Mouse (Mus musculus) MEL (cell line): Measurements from ENCODE around the gene Cd52. TPM values are rescaled to one million over a fixed set of nuclear protein-coding genes. Genes with fewer than 3 reads are reported as not detected.

Experiments
- DNase-seq: peaks from one replicate; pipeline ENCODE4 v3.0.0; 2011; ENCODE audit warnings: low read depth, low spot score
- H3K27ac ChIP-seq: 2 replicates; pipeline ENCODE4 v1.5.1; 2012; ENCODE audit warnings: low read depth, mild to moderate bottlenecking, control low read depth, low read length, moderate library complexity; ENCODE audit not compliant: control insufficient read depth
- H3K27me3 ChIP-seq, 2 experiments: fragments of 150-350 bp in 1 of 2; sonication (generic) in 1 of 2; 2 replicates each; pipeline ENCODE4 v1.6.1; 2012; ENCODE audit warnings: low read length in 2 of 2, mild to moderate bottlenecking in 2 of 2, improper control_type of control experiment in 1 of 2, moderate library complexity in 1 of 2; ENCODE audit not compliant: insufficient read depth in 2 of 2, control insufficient read depth in 1 of 2
- H3K36me3 ChIP-seq, 2 experiments: 2 replicates each; pipeline ENCODE4 v1.6.1; 2012 to 2014; ENCODE audit warnings: low read length in 2 of 2, improper control_type of control experiment in 1 of 2, inconsistent platforms in 1 of 2, mild to moderate bottlenecking in 1 of 2; ENCODE audit not compliant: insufficient read depth in 2 of 2, control insufficient read depth in 1 of 2
- H3K4me1 ChIP-seq, 2 experiments: fragments of 150-350 bp in 1 of 2; sonication (generic) in 1 of 2; 2 replicates each; pipeline ENCODE4 v1.6.1; 2012; ENCODE audit warnings: low read length in 2 of 2, improper control_type of control experiment in 1 of 2, mild to moderate bottlenecking in 1 of 2; ENCODE audit not compliant: insufficient read depth in 2 of 2, control insufficient read depth in 1 of 2
- H3K4me3 ChIP-seq, 2 experiments: fragments of 150-350 bp in 1 of 2; sonication (generic) in 1 of 2; 2 replicates each; pipeline ENCODE4 v1.5.1; 2012; ENCODE audit warnings: low read depth in 2 of 2, low read length in 2 of 2, mild to moderate bottlenecking in 2 of 2, moderate library complexity in 2 of 2, control low read depth in 1 of 2, improper control_type of control experiment in 1 of 2; ENCODE audit not compliant: control insufficient read depth in 1 of 2, insufficient read depth in 1 of 2
- H3K79me2 ChIP-seq: 2 replicates; pipeline ENCODE4 v1.6.1; 2012; ENCODE audit warnings: mild to moderate bottlenecking, low read length, moderate library complexity; ENCODE audit not compliant: control insufficient read depth, poor library complexity, insufficient read depth
- H3K9ac ChIP-seq: 2 replicates; pipeline ENCODE4 v1.6.1; 2012; ENCODE audit warnings: low read depth, mild to moderate bottlenecking, control low read depth, low read length, moderate library complexity; ENCODE audit not compliant: control insufficient read depth, poor library complexity, severe bottlenecking
- H3K9me3 ChIP-seq: fragments of 150-350 bp; sonication (generic); replicated peaks from 2 replicates; pipeline ENCODE4 v1.6.1; 2012; ENCODE audit warnings: mild to moderate bottlenecking, low read length, improper control_type of control experiment, moderate library complexity; ENCODE audit not compliant: insufficient read depth
- BHLHE40 ChIP-seq: IDR thresholded peaks from 2 replicates; pipeline ENCODE4 v1.6.1; 2012; ENCODE audit warnings: low read depth, mild to moderate bottlenecking, inconsistent platforms, low read length, improper control_type of control experiment, borderline replicate concordance
- CHD2 ChIP-seq: IDR thresholded peaks from 2 replicates; pipeline ENCODE4 v1.6.1; 2011; ENCODE audit warnings: low read length, improper control_type of control experiment
- CTCF ChIP-seq, 3 experiments: IDR thresholded peaks in 2 of 3; conservative IDR thresholded peaks in 1 of 3; 2 replicates each; pipeline ENCODE4 v1.5.1; 2011 to 2012; ENCODE audit warnings: low read length in 3 of 3, low read depth in 2 of 3, mild to moderate bottlenecking in 2 of 3, improper control_type of control experiment in 1 of 3, inconsistent platforms in 1 of 3, mixed read lengths in 1 of 3, moderate library complexity in 1 of 3; ENCODE audit not compliant: control insufficient read depth in 1 of 3, insufficient read depth in 1 of 3, poor library complexity in 1 of 3, severe bottlenecking in 1 of 3
- ELF1 ChIP-seq: IDR thresholded peaks from 2 replicates; pipeline ENCODE4 v1.6.1; 2014; ENCODE audit warnings: low read depth, mild to moderate bottlenecking, inconsistent platforms, low read length, improper control_type of control experiment, moderate library complexity
- ETS1 ChIP-seq: IDR thresholded peaks from 2 replicates; pipeline ENCODE4 v1.6.1; 2012; ENCODE audit warnings: low read depth, mild to moderate bottlenecking, inconsistent platforms, low read length, improper control_type of control experiment, moderate library complexity
- HCFC1 ChIP-seq: IDR thresholded peaks from 2 replicates; pipeline ENCODE4 v1.6.1; 2012; ENCODE audit warnings: low read depth, mild to moderate bottlenecking, inconsistent platforms, low read length, improper control_type of control experiment, moderate library complexity
- JUND ChIP-seq: IDR thresholded peaks from 2 replicates; pipeline ENCODE4 v1.6.1; 2011; ENCODE audit warnings: low read depth, mild to moderate bottlenecking, improper control_type of control experiment, low read length
- KAT2A ChIP-seq: conservative IDR thresholded peaks from 2 replicates; pipeline ENCODE4 v1.6.1; 2012; ENCODE audit warnings: low read depth, low read length, improper control_type of control experiment, inconsistent platforms
- MAX ChIP-seq: IDR thresholded peaks from 2 replicates; pipeline ENCODE4 v1.6.1; 2011; ENCODE audit warnings: low read length, improper control_type of control experiment
- MEF2A ChIP-seq: IDR thresholded peaks from 2 replicates; pipeline ENCODE4 v1.6.1; 2014; ENCODE audit warnings: low read depth, mild to moderate bottlenecking, inconsistent platforms, low read length, improper control_type of control experiment; ENCODE audit not compliant: poor library complexity, insufficient replicate concordance, severe bottlenecking; ENCODE audit errors: extremely low read depth
- MYB ChIP-seq: IDR thresholded peaks from 2 replicates; pipeline ENCODE4 v1.6.1; 2011; ENCODE audit warnings: mild to moderate bottlenecking, low read depth, low read length, improper control_type of control experiment
- MYC ChIP-seq: IDR thresholded peaks from 2 replicates; pipeline ENCODE4 v1.6.1; 2011; ENCODE audit warnings: low read depth, mild to moderate bottlenecking, low read length, improper control_type of control experiment, moderate library complexity
- NRF1 ChIP-seq: IDR thresholded peaks from 2 replicates; pipeline ENCODE4 v1.6.1; 2014; ENCODE audit warnings: low read depth, mild to moderate bottlenecking, inconsistent platforms, low read length, improper control_type of control experiment, moderate library complexity; ENCODE audit not compliant: poor library complexity, insufficient read depth, severe bottlenecking
- POLR2A ChIP-seq, 2 experiments: IDR thresholded peaks; 2 replicates each; pipeline ENCODE4 v1.6.1; 2011 to 2012; ENCODE audit warnings: low read length in 2 of 2, mild to moderate bottlenecking in 2 of 2, control low read depth in 1 of 2, improper control_type of control experiment in 1 of 2, low read depth in 1 of 2, moderate library complexity in 1 of 2; ENCODE audit not compliant: control insufficient read depth in 1 of 2, insufficient read depth in 1 of 2, poor library complexity in 1 of 2
- POLR2AphosphoS2 ChIP-seq: IDR thresholded peaks from 2 replicates; pipeline ENCODE4 v1.6.1; 2011; ENCODE audit warnings: low read length, improper control_type of control experiment
- RAD21 ChIP-seq: IDR thresholded peaks from 2 replicates; pipeline ENCODE4 v1.6.1; 2011; ENCODE audit warnings: mild to moderate bottlenecking, low read depth, low read length, improper control_type of control experiment
- RCOR1 ChIP-seq: IDR thresholded peaks from 2 replicates; pipeline ENCODE4 v1.6.1; 2012; ENCODE audit warnings: low read depth, mild to moderate bottlenecking, inconsistent platforms, low read length, improper control_type of control experiment
- SIN3A ChIP-seq: IDR thresholded peaks from 2 replicates; pipeline ENCODE4 v1.6.1; 2012; ENCODE audit warnings: low read length, improper control_type of control experiment, inconsistent platforms
- SMC3 ChIP-seq: IDR thresholded peaks from 2 replicates; pipeline ENCODE4 v1.6.1; 2011; ENCODE audit warnings: low read depth, low read length, improper control_type of control experiment
- TAL1 ChIP-seq: IDR thresholded peaks from 2 replicates; pipeline ENCODE4 v1.6.1; 2012; ENCODE audit warnings: mild to moderate bottlenecking, inconsistent platforms, low read length, moderate library complexity, mixed read lengths
- TCF12 ChIP-seq: IDR thresholded peaks from 2 replicates; pipeline ENCODE4 v1.6.1; 2014; ENCODE audit warnings: low read depth, mild to moderate bottlenecking, inconsistent platforms, low read length, improper control_type of control experiment, moderate library complexity
- UBTF ChIP-seq: IDR thresholded peaks from 2 replicates; pipeline ENCODE4 v1.6.1; 2012; ENCODE audit warnings: low read depth, mild to moderate bottlenecking, inconsistent platforms, low read length, improper control_type of control experiment, moderate library complexity, borderline replicate concordance; ENCODE audit not compliant: insufficient read depth
- ZC3H11A ChIP-seq: IDR thresholded peaks from 2 replicates; pipeline ENCODE4 v1.6.1; 2012; ENCODE audit warnings: low read depth, mild to moderate bottlenecking, inconsistent platforms, low read length, improper control_type of control experiment
- polyA plus RNA-seq, 2 experiments: library from polyadenylated mRNA; stranded (reverse) in 1 of 2; unstranded in 1 of 2; fragments of >175 nt in 1 of 2; fragments of >200 nt in 1 of 2; gene quantifications; 2 replicates each; pipeline versions ENCODE4 v1.2.1 to v1.2.4; 2012; ENCODE audit warnings: low replicate concordance in 2 of 2, low read depth in 1 of 2; ENCODE audit not compliant: insufficient read length in 2 of 2, insufficient read depth in 1 of 2, missing spikeins in 1 of 2
- total RNA-seq: library from RNA; depleted of rRNA; stranded (reverse); fragments of 300-350 nt; gene quantifications from 2 replicates; pipeline ENCODE4 v1.2.3, GENCODE M21; 2012

The Cd52 gene
- total and polyA plus RNA-seq, 3 experiments = 0.86 to 1.3 TPM; not detected in 1

DNA sequence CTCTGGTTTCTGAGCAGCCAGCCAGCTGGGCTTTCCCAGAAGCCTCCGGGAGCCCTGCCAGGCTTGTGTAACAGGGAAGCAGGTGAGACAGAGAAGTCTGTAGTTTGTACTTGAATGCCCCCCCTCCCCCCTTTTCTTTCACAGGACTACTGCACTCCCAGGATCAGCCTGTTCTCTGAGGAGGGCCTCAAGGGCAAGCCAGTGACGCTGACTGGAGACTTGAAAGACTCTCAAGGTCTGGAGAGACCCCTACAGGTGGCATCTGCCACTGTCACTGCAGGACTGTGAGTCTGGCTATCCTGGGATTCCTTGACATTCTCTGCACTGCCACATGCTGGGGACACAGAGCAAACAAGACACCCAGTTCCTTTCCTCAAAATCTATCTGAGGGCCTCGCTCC, 16.2 kb downstream of the Cd52 start:
- H3K4me1 ChIP-seq = peaks cover 2 to 9% of the 10 kb centered on the region in 2 experiments; a peak in 2 of 4 replicates
- no peak for TF ChIP-seq JUND
- TF ChIP-seq POLR2AphosphoS2 = no peak
- no peak for TF ChIP-seq RCOR1
- peak; percentile 59 to 77 (median 67) for TF ChIP-seq CTCF (IDR thresholded peaks at IDR 0.05 in 2 of 3, conservative IDR thresholded peaks at IDR 0.05 in 1 of 3; ENCODE audit: control insufficient read depth in 1 of 3, insufficient read depth in 1 of 3, low read depth in 2 of 3, low read length in 3 of 3, poor library complexity in 1 of 3, severe bottlenecking in 1 of 3)
- TF ChIP-seq MYC = no peak
- TF ChIP-seq BHLHE40 = no peak
- TF ChIP-seq UBTF = no peak
- no peak for TF ChIP-seq CHD2
- TF ChIP-seq ZC3H11A = peak; percentile 57
- TF ChIP-seq TCF12 = no peak
- TF ChIP-seq RAD21 = peak; percentile 74
- no peak for TF ChIP-seq MAX
- peak; percentile 77 for TF ChIP-seq SMC3
- TF ChIP-seq HCFC1 = no peak
- no peak for TF ChIP-seq ETS1
- no peak for TF ChIP-seq POLR2A (IDR thresholded peaks at IDR 0.05; ENCODE audit: control insufficient read depth in 1 of 2, insufficient read depth in 1 of 2, low read depth in 1 of 2, low read length in 2 of 2, poor library complexity in 1 of 2)
- no peak for TF ChIP-seq KAT2A
- TF ChIP-seq TAL1 = no peak
- no peak overlapping the region for H3K9ac ChIP-seq
- no peaks in the 10 kb centered on the region for H3K79me2 ChIP-seq
- H3K4me3 ChIP-seq = no peak overlapping the region
- H3K36me3 ChIP-seq = 0 out of 4 replicates have a peak, but pooled peaks cover 0 to 2% of the 10 kb centered on the region in 2 experiments
- peak; percentile 77 for DNase-seq
- H3K9me3 ChIP-seq = no peaks in the 10 kb centered on the region
- no peaks in the 10 kb centered on the region for H3K27me3 ChIP-seq
- H3K27ac ChIP-seq = no peak overlapping the region

DNA sequence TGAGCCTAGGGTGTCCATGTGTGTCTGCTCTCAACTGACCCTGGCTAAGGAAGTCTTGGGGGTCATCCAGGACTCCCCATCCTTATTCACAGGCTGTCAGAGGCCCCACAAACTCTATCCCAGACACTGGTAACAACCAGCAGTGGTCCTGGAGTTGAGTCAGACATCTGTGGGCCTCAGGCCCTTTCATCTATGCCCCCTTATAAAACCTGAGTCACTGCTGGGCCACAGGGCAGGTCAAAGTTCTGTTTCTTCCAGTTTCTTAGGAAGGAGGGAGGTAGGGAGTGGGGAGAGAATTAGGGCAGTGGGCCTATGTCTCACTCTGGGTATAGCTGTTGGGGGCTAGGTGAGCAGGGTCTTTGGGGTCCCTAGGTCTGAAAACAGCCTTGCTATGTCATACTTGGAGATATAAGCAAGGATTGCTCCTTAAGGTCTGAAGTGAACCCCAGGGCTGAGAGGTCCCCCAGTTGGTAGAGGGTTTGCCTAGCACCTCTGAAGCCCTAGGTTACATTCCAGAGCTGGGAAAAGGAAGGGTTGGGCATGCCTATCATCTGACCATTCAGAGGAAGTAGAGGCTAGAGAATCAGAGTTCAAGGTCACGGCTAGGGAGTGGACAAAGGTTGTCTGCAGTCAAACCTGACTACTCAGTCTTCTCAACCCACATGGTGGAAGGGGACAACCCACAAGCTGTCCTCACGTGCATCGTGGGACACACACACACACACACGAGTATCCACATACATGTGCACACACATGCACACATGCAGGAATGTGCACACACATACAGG, 25.9 kb downstream of the Cd52 start:
- DNase-seq = no peak
- H3K9ac ChIP-seq = no peak overlapping the region
- H3K4me1 ChIP-seq = no peaks in the 10 kb centered on the region
- TF ChIP-seq NRF1 (no peak), TAL1 (no peak), MEF2A (no peak), ELF1 (no peak), BHLHE40 (no peak), MYB (no peak), SIN3A (no peak)
- H3K27me3 ChIP-seq = peaks cover 0 to 1% of the 10 kb centered on the region in 2 experiments; a peak in 2 of 4 replicates
- H3K27ac ChIP-seq = no peak overlapping the region
- H3K9me3 ChIP-seq = no peaks in the 10 kb centered on the region
- H3K36me3 ChIP-seq = no peaks in the 10 kb centered on the region
- no peak overlapping the region for H3K4me3 ChIP-seq
- no peaks in the 10 kb centered on the region for H3K79me2 ChIP-seq
